Mouse (Mus musculus): Measurements from ENCODE around the gene Ypel1. TPM values are rescaled to one million over a fixed set of nuclear protein-coding genes. Genes with fewer than 3 reads are reported as not detected.
A peak's percentile ranks its signal among the peaks of the same experiment; 100 is the strongest.

Ypel1 gene
- polyA plus RNA-seq, 1 experiment from 2014 or later = 94.0 TPM

GRCm38 (mm10) chr16:17088346-17088745 is 18.9 kb downstream of the Ypel1 start:
- ATAC-seq (ENCODE audit: low read depth) = no peak
- H3K4me2 ChIP-seq = no peak overlapping the region

GRCm38 (mm10) chr16:17096938-17097337 is 27.4 kb downstream of the Ypel1 start:
- Histone ChIP-seq H3K9ac (no peak overlapping the region), H3K27ac (replicated peaks) (no peak overlapping the region), H3K4me1 (replicated peaks) (no peaks in the 10 kb centered on the region), H3K4me2 (no peak overlapping the region), H3K4me3 (no peak overlapping the region), H3K27me3 (no peaks in the 10 kb centered on the region), H3K9me3 (no peaks in the 10 kb centered on the region), H3K36me3 (peaks cover 98% of the 10 kb centered on the region)
- no peak for ATAC-seq (ENCODE audit: low read depth)
- 98% methylated on average over 3 of the region's 3 CpGs for WGBS

More at GRCm38 (mm10) chr16:17088346-17088745, 18.9 kb downstream of the Ypel1 start:
- WGBS = 78% methylated on average over 3 of the region's 3 CpGs
- Histone ChIP-seq H3K9me3 (no peaks in the 10 kb centered on the region), H3K36me3 (peaks cover 99% of the 10 kb centered on the region), H3K9ac (no peak overlapping the region), H3K27me3 (no peaks in the 10 kb centered on the region), H3K4me1 (replicated peaks) (no peaks in the 10 kb centered on the region), H3K27ac (replicated peaks) (no peak overlapping the region), H3K4me3 (no peak overlapping the region)

GRCm38 (mm10) chr16:17102630-17103220 is 33.2 kb downstream of the Ypel1 start:
- peaks cover 92% of the 10 kb centered on the region for H3K36me3 ChIP-seq
- H3K9ac ChIP-seq = no peak overlapping the region
- peak; percentile 51; the same call in 1 of the 2 replicates for ATAC-seq (ENCODE audit: low read depth)

DNA sequence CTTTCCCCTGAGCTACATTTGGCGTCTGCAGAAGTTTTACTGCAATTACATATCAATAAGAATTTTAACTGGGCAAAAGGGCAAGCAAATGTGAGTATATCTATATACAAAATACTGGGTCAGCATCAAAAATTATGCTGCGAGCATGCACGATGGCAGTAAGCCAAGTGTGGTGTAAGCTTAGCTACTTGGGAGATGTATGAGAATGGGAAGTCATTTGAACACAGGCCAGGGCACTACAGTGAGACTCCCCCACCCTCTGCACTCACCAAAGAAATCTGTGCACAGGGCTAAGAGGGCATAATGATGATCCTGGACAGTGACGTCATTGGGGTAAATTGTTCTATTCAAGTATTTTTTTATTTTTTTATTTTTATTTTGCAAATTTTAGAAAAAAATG is 35.1 kb downstream of the Ypel1 start:
- no peaks in the 10 kb centered on the region for H3K27me3 ChIP-seq
- no peak overlapping the region for H3K27ac ChIP-seq (replicated peaks)
- WGBS = 91% methylated on average over 4 of the region's 4 CpGs
- H3K36me3 ChIP-seq = peaks cover 80% of the 10 kb centered on the region
- no peak for ATAC-seq (ENCODE audit: low read depth)
- peaks cover 14% of the 10 kb centered on the region for H3K4me1 ChIP-seq (replicated peaks)
- H3K4me3 ChIP-seq = no peak overlapping the region
- H3K4me2 ChIP-seq = no peak overlapping the region
- no peak overlapping the region for H3K9ac ChIP-seq
- no peaks in the 10 kb centered on the region for H3K9me3 ChIP-seq

More at GRCm38 (mm10) chr16:17102630-17103220, 33.2 kb downstream of the Ypel1 start:
- Histone ChIP-seq H3K27ac (replicated peaks) (no peak overlapping the region), H3K4me3 (no peak overlapping the region), H3K9me3 (no peaks in the 10 kb centered on the region), H3K4me1 (replicated peaks) (peaks cover 12% of the 10 kb centered on the region; the same call in 1 of the 2 replicates), H3K27me3 (no peaks in the 10 kb centered on the region), H3K4me2 (no peak overlapping the region)
- 72% methylated on average over 7 of the region's 7 CpGs for WGBS

GRCm38 (mm10) chr16:17110771-17111743 is 41.6 kb downstream of the Ypel1 start, which contains the start of gene Ppil2:
Gene Ppil2, minus strand, starts transcription at chr16:17111257.
- peak within 1 kb of the TSS; percentile 79 for H3K9ac ChIP-seq
- H3K27me3 ChIP-seq = no peaks in the 10 kb centered on the region
- H3K4me2 ChIP-seq = peak within 1 kb of the TSS; percentile 70
- peaks cover 35% of the 10 kb centered on the region for H3K36me3 ChIP-seq
- H3K4me3 ChIP-seq = peak within 1 kb of the TSS; percentile 86
- peak; percentile 83 for ATAC-seq (ENCODE audit: low read depth)
- H3K9me3 ChIP-seq = no peaks in the 10 kb centered on the region
- peak within 1 kb of the TSS; percentile 66 for H3K27ac ChIP-seq (replicated peaks)
- peaks cover 13% of the 10 kb centered on the region for H3K4me1 ChIP-seq (replicated peaks)
- WGBS = 8% methylated on average over 37 of the region's 38 CpGs

- Histone ChIP-seq H3K36me3 (peaks cover 26% of the 10 kb centered on the region), H3K4me3 (no peak overlapping the region), H3K4me2 (no peak overlapping the region), H3K9ac (no peak overlapping the region), H3K9me3 (no peaks in the 10 kb centered on the region), H3K27ac (replicated peaks) (no peak overlapping the region), H3K27me3 (no peaks in the 10 kb centered on the region), H3K4me1 (replicated peaks) (peaks cover 15% of the 10 kb centered on the region)
- WGBS = 85% methylated on average over 5 of the region's 5 CpGs
- no peak for ATAC-seq (ENCODE audit: low read depth)
These were observed 47.9 kb downstream of the Ypel1 start for GRCm38 (mm10) chr16:17117309-17117799.

- 57% methylated on average over 14 of the region's 14 CpGs for WGBS
- Histone ChIP-seq H3K9me3 (no peaks in the 10 kb centered on the region), H3K36me3 (peaks cover 10% of the 10 kb centered on the region; the same call in 1 of the 2 replicates), H3K27ac (replicated peaks) (no peak overlapping the region), H3K4me1 (replicated peaks) (peaks cover 45% of the 10 kb centered on the region), H3K9ac (peak overlapping the region; percentile 22; the same call in 1 of the 2 replicates), H3K4me3 (peak overlapping the region; percentile 9; the same call in 1 of the 2 replicates), H3K27me3 (no peaks in the 10 kb centered on the region), H3K4me2 (peak overlapping the region; percentile 33)
- no peak for ATAC-seq (ENCODE audit: low read depth)
These were observed 52.1 kb downstream of the Ypel1 start for GRCm38 (mm10) chr16:17121569-17121968.

- Histone ChIP-seq H3K27me3 (no peaks in the 10 kb centered on the region), H3K4me1 (replicated peaks) (peaks cover 45% of the 10 kb centered on the region), H3K4me3 (peak overlapping the region; percentile 49), H3K27ac (replicated peaks) (peak overlapping the region; percentile 35), H3K9ac (peak overlapping the region; percentile 73), H3K4me2 (peak overlapping the region; percentile 82), H3K9me3 (no peaks in the 10 kb centered on the region), H3K36me3 (no peaks in the 10 kb centered on the region)
- WGBS = 3% methylated on average over 22 of the region's 22 CpGs
- ATAC-seq (ENCODE audit: low read depth) = peak; percentile 40
These were observed 54.8 kb downstream of the Ypel1 start for GRCm38 (mm10) chr16:17124119-17124870.

- no peaks in the 10 kb centered on the region for H3K9me3 ChIP-seq
- peak within 1 kb of the TSS; percentile 82 for H3K4me2 ChIP-seq
- H3K36me3 ChIP-seq = no peaks in the 10 kb centered on the region
- H3K4me3 ChIP-seq = peak within 1 kb of the TSS; percentile 49
- H3K9ac ChIP-seq = peak within 1 kb of the TSS; percentile 73
- WGBS = under 1% methylated on average over 25 of the region's 25 CpGs
- peak within 1 kb of the TSS; percentile 35 for H3K27ac ChIP-seq (replicated peaks)
- H3K4me1 ChIP-seq (replicated peaks) = peaks cover 45% of the 10 kb centered on the region
- no peaks in the 10 kb centered on the region for H3K27me3 ChIP-seq
- peak; percentile 92 for ATAC-seq (ENCODE audit: low read depth)
These were observed 55.5 kb downstream of the Ypel1 start, which contains the start of gene 2610318N02Rik for GRCm38 (mm10) chr16:17124871-17125520. Gene 2610318N02Rik, minus strand, starts transcription at chr16:17125167.

DNA sequence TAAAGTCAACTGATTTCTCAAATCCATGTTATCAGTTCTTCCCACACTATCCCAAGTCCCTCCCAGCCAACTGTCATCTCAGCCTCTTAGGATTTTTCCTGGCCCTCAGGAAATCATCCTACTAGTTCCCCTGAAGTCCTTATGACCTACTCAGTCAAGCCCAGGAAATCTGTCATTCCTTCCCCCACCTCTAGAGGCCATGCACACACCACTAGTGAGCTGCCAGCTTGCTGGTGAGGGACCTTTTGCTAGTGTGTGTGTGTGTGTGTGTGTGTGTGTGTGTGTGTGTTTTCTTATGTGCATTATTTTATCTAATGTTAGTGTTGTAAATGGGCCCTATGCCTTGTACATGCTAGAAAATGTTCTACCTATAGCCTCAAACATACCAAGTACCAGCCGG is 57.8 kb downstream of the Ypel1 start:
- H3K36me3 ChIP-seq = no peaks in the 10 kb centered on the region
- H3K4me3 ChIP-seq = no peak overlapping the region
- H3K4me2 ChIP-seq = no peak overlapping the region
- no peak overlapping the region for H3K9ac ChIP-seq
- no peaks in the 10 kb centered on the region for H3K27me3 ChIP-seq
- no peak overlapping the region for H3K27ac ChIP-seq (replicated peaks)
- peaks cover 46% of the 10 kb centered on the region for H3K4me1 ChIP-seq (replicated peaks)
- no peaks in the 10 kb centered on the region for H3K9me3 ChIP-seq
- no peak for ATAC-seq (ENCODE audit: low read depth)
- WGBS = 96% methylated on average over 1 of the region's 1 CpGs

Data from neural tube, embryonic 13.5 days (tissue).